Mouse (Mus musculus): Measurements from ENCODE around the gene Gm47959. TPM values are rescaled to one million over a fixed set of nuclear protein-coding genes. Genes with fewer than 3 reads are reported as not detected.

Gene Gm47959
- total and polyA plus RNA-seq, 2 experiments from 2014 or later, result not detected

DNA sequence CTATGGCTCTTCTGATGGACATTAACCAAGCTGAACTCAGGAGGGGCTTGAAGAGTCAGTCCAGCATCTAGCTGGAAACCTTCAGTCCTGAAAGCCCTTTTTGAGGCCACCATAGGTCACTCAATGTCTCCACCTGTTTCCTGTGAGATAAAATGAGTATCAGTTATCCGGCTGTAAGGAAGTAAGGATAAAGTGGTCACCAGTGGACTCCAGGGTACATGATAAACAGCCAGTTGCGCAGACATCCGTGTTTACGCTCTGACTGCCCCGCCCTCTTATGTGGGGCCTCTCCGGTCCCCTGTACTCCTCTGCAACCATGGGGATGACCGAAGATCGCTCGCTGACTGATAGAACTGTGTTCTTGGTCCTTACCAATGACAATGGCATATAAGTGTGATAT is 26.0 kb upstream of the Gm47959 start:
- H3K27ac ChIP-seq, result no peak overlapping the region
- H3K9me3 ChIP-seq (ENCODE audit: low read length), result no peaks in the 10 kb centered on the region
- no peak overlapping the region for H3K9ac ChIP-seq (replicated peaks; ENCODE audit: low read length)
- H3K4me2 ChIP-seq (ENCODE audit: low read depth, low read length), result no peak overlapping the region
- no peak for DNase-seq (ENCODE audit: low spot score)
- ATAC-seq, result no peak
- no peaks in the 10 kb centered on the region; the same call in 1 of the 2 replicates for H3K4me1 ChIP-seq (ENCODE audit: insufficient read depth, low read length)
- TF ChIP-seq CTCF (IDR thresholded peaks at IDR 0.05; ENCODE audit: low read depth), result no peak
- H3K36me3 ChIP-seq (ENCODE audit: insufficient read depth, low read length), result no peaks in the 10 kb centered on the region
- WGBS, result 91% methylated on average over 9 of the region's 9 CpGs
- H3K4me3 ChIP-seq (ENCODE audit: low read length), result no peak overlapping the region
- H3K27me3 ChIP-seq (ENCODE audit: insufficient read depth, low read length), result no peaks in the 10 kb centered on the region

- WGBS, result 81% methylated on average over 5 of the region's 5 CpGs
- Histone ChIP-seq H3K27me3 (ENCODE audit: insufficient read depth, low read length) (no peaks in the 10 kb centered on the region), H3K4me3 (ENCODE audit: low read length) (no peak overlapping the region), H3K27ac (no peak overlapping the region), H3K9ac (replicated peaks; ENCODE audit: low read length) (no peak overlapping the region), H3K4me1 (ENCODE audit: insufficient read depth, low read length) (no peaks in the 10 kb centered on the region; the same call in 1 of the 2 replicates), H3K36me3 (ENCODE audit: insufficient read depth, low read length) (no peaks in the 10 kb centered on the region), H3K4me2 (ENCODE audit: low read depth, low read length) (no peak overlapping the region), H3K9me3 (ENCODE audit: low read length) (no peaks in the 10 kb centered on the region)
- ATAC-seq, result no peak
- TF ChIP-seq CTCF (IDR thresholded peaks at IDR 0.05; ENCODE audit: low read depth), result no peak
- DNase-seq (ENCODE audit: low spot score), result no peak
Measured at GRCm38 (mm10) chr1:82975750-82976149, 24.6 kb upstream of the Gm47959 start.

DNA sequence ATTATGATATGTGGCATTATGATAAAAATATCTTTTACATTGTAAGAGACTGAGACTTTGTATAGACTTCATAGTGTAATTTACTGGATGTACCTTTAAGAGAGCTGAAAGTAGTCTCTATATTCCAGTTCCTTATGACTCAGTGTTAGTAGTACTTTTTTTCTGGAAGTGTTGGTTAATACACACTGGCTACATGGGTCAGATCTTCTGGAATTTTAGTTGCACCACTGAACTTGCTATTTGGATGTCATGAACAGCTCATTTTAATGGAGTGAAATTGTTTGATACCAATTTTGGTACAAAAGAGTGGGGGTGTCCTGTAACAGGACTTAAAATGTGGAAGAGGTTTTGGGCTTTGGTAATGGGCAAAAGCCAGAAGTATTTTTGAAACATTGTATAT is 22.5 kb upstream of the Gm47959 start:
- DNase-seq (ENCODE audit: low spot score) (no peak), ATAC-seq (no peak)
- H3K9me3 ChIP-seq (ENCODE audit: low read length), result no peaks in the 10 kb centered on the region
- no peaks in the 10 kb centered on the region for H3K27me3 ChIP-seq (ENCODE audit: insufficient read depth, low read length)
- H3K36me3 ChIP-seq (ENCODE audit: insufficient read depth, low read length), result no peaks in the 10 kb centered on the region
- H3K4me2 ChIP-seq (ENCODE audit: low read depth, low read length), result no peak overlapping the region
- H3K9ac ChIP-seq (replicated peaks; ENCODE audit: low read length), result no peak overlapping the region
- no peak overlapping the region for H3K4me3 ChIP-seq (ENCODE audit: low read length)
- TF ChIP-seq CTCF (IDR thresholded peaks at IDR 0.05; ENCODE audit: low read depth), result no peak
- no peak overlapping the region for H3K27ac ChIP-seq
- no peaks in the 10 kb centered on the region for H3K4me1 ChIP-seq (ENCODE audit: insufficient read depth, low read length)

DNA sequence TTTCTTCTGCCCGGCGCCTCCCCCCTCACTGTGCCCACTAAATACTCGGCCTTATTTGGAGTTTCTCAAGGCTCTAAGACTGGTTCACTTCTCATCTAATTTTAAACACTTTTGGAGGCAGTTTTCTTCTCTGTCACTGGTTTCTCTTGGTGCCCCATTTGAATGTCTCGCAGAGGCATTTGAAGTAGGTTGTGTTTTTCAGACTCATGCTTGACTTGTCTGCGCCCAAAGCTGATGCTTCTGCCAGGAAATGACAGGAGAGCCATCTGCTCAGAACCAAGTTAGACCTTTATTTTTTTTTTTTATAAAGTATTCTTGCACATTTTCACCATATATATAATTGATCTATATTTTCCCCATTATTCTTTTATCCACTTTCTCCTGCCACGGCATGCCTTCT is 13.6 kb upstream of the Gm47959 start:
- TF ChIP-seq CTCF (IDR thresholded peaks at IDR 0.05; ENCODE audit: low read depth), result no peak
- no peak overlapping the region for H3K4me3 ChIP-seq (ENCODE audit: low read length)
- ATAC-seq (no peak), DNase-seq (ENCODE audit: low spot score) (no peak)
- 92% methylated on average over 6 of the region's 6 CpGs for WGBS
- H3K36me3 ChIP-seq (ENCODE audit: insufficient read depth, low read length), result no peaks in the 10 kb centered on the region
- H3K4me1 ChIP-seq (ENCODE audit: insufficient read depth, low read length), result no peaks in the 10 kb centered on the region
- H3K9me3 ChIP-seq (ENCODE audit: low read length), result no peaks in the 10 kb centered on the region
- H3K27ac ChIP-seq, result no peak overlapping the region
- no peak overlapping the region for H3K9ac ChIP-seq (replicated peaks; ENCODE audit: low read length)
- H3K27me3 ChIP-seq (ENCODE audit: insufficient read depth, low read length), result no peaks in the 10 kb centered on the region
- H3K4me2 ChIP-seq (ENCODE audit: low read depth, low read length), result no peak overlapping the region

GRCm38 (mm10) chr1:82987530-82988198 is 12.7 kb upstream of the Gm47959 start:
- 49% methylated on average over 4 of the region's 4 CpGs for WGBS
- Histone ChIP-seq H3K27me3 (ENCODE audit: insufficient read depth, low read length) (no peaks in the 10 kb centered on the region), H3K9ac (replicated peaks; ENCODE audit: low read length) (no peak overlapping the region), H3K4me1 (ENCODE audit: insufficient read depth, low read length) (no peaks in the 10 kb centered on the region), H3K4me2 (ENCODE audit: low read depth, low read length) (no peak overlapping the region), H3K36me3 (ENCODE audit: insufficient read depth, low read length) (no peaks in the 10 kb centered on the region), H3K9me3 (ENCODE audit: low read length) (no peaks in the 10 kb centered on the region), H3K27ac (no peak overlapping the region), H3K4me3 (ENCODE audit: low read length) (no peak overlapping the region)
- DNase-seq (ENCODE audit: low spot score) (peak; percentile 85), ATAC-seq (peak; percentile 47; the same call in 1 of the 2 replicates)
- peak; percentile 79 for TF ChIP-seq CTCF (IDR thresholded peaks at IDR 0.05; ENCODE audit: low read depth)

GRCm38 (mm10) chr1:82991062-82991461 is 9.3 kb upstream of the Gm47959 start:
- H3K27ac ChIP-seq, result no peak overlapping the region
- H3K9ac ChIP-seq (replicated peaks; ENCODE audit: low read length), result no peak overlapping the region
- no peaks in the 10 kb centered on the region for H3K36me3 ChIP-seq (ENCODE audit: insufficient read depth, low read length)
- no peaks in the 10 kb centered on the region for H3K9me3 ChIP-seq (ENCODE audit: low read length)
- H3K4me1 ChIP-seq (ENCODE audit: insufficient read depth, low read length), result no peaks in the 10 kb centered on the region
- no peaks in the 10 kb centered on the region for H3K27me3 ChIP-seq (ENCODE audit: insufficient read depth, low read length)
- DNase-seq (ENCODE audit: low spot score) (no peak), ATAC-seq (no peak)
- WGBS, result 71% methylated on average over 4 of the region's 4 CpGs
- no peak overlapping the region for H3K4me2 ChIP-seq (ENCODE audit: low read depth, low read length)
- no peak for TF ChIP-seq CTCF (IDR thresholded peaks at IDR 0.05; ENCODE audit: low read depth)
- H3K4me3 ChIP-seq (ENCODE audit: low read length), result no peak overlapping the region

DNA sequence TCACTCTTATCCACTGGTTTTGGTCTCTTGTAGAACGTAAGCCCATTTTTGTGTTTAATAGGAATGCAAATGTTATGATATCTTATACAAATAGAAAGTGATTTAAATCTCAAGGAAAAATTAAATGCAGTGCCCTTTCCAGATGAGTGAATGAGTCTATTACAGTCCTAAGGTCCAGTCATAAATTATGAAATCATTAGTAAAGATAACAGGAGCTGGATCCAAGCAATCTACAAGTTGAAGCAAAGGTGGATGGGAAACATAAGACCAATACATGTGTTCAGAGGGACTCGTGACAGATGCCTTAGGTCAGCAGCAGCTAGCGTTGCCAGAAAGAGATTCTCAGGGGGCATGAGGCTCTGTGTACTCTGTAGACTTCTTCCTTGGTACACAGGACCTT is 8.8 kb upstream of the Gm47959 start:
- DNase-seq (ENCODE audit: low spot score) (no peak), ATAC-seq (no peak)

More for the DNA sequence above, 8.8 kb upstream of the Gm47959 start:
- Histone ChIP-seq H3K27me3 (ENCODE audit: insufficient read depth, low read length) (no peaks in the 10 kb centered on the region), H3K4me1 (ENCODE audit: insufficient read depth, low read length) (no peaks in the 10 kb centered on the region), H3K27ac (no peak overlapping the region), H3K36me3 (ENCODE audit: insufficient read depth, low read length) (no peaks in the 10 kb centered on the region), H3K9me3 (ENCODE audit: low read length) (no peaks in the 10 kb centered on the region), H3K9ac (replicated peaks; ENCODE audit: low read length) (no peak overlapping the region), H3K4me3 (ENCODE audit: low read length) (no peak overlapping the region), H3K4me2 (ENCODE audit: low read depth, low read length) (no peak overlapping the region)
- no peak for TF ChIP-seq CTCF (IDR thresholded peaks at IDR 0.05; ENCODE audit: low read depth)
- WGBS, result 74% methylated on average over 3 of the region's 3 CpGs
